Mouse (Mus musculus) kidney, embryonic 16.5 days (tissue): Measurements from ENCODE around the gene Pfdn5. TPM values are rescaled to one million over a fixed set of nuclear protein-coding genes. Genes with fewer than 3 reads are reported as not detected.

Experiments
- ATAC-seq: fragments of 200-750 bp; cut with Nextera tagmentation; 2 replicates; pipeline ENCODE4 v1.8.0; 2017; ENCODE audit warnings: moderate TSS enrichment; ENCODE audit not compliant: low FRiP score, low TSS enrichment
- H3K27ac ChIP-seq: fragments of 300-500 bp; sonication (generic); 2 replicates; pipeline ENCODE4 v1.5.1; 2014; ENCODE audit warnings: low read length
- H3K27me3 ChIP-seq: fragments of 300-500 bp; sonication (generic); 2 replicates; pipeline ENCODE4 v1.6.1; 2014; ENCODE audit warnings: low read length, control low read depth, mixed read lengths; ENCODE audit not compliant: insufficient read depth
- H3K36me3 ChIP-seq: fragments of 300-500 bp; sonication (generic); 2 replicates; pipeline ENCODE4 v1.6.1; 2014; ENCODE audit warnings: low read length, control low read depth, mixed read lengths; ENCODE audit not compliant: insufficient read depth
- H3K4me1 ChIP-seq: fragments of 300-500 bp; sonication (generic); 2 replicates; pipeline ENCODE4 v1.6.1; 2014; ENCODE audit warnings: low read length, control low read depth, mixed read lengths; ENCODE audit not compliant: insufficient read depth
- H3K4me2 ChIP-seq: fragments of 300-500 bp; sonication (generic); replicated peaks from 2 replicates; pipeline ENCODE4 v1.6.1; 2014; ENCODE audit warnings: low read depth, low read length
- H3K4me3 ChIP-seq: fragments of 300-500 bp; sonication (generic); 2 replicates; pipeline ENCODE4 v1.5.1; 2014; ENCODE audit warnings: mild to moderate bottlenecking, low read length
- H3K9ac ChIP-seq: fragments of 300-500 bp; sonication (generic); replicated peaks from 2 replicates; pipeline ENCODE4 v1.6.1; 2014; ENCODE audit warnings: low read length
- H3K9me3 ChIP-seq: fragments of 300-500 bp; sonication (generic); 2 replicates; pipeline ENCODE4 v1.6.1; 2016; ENCODE audit warnings: low read length, control low read depth
- WGBS: fragments of 180-500 bp; shearing (Covaris S2); extraction: QIAGEN DNeasy Blood & Tissue Kit; methylation state at CpG from one replicate; pipeline ENCODE4 v1.1.7; 2014; 5-methylcytosine and 5-hydroxymethylcytosine counted together
- polyA plus RNA-seq: library from polyadenylated mRNA; unstranded; fragments of >200 nt; fragmentation: Nextera tagmentation; extraction: Ambion mirVana; gene quantifications from 2 replicates; pipeline ENCODE4 v1.2.1, GENCODE M21; 2015

The Pfdn5 gene
- polyA plus RNA-seq, 1 experiment from 2014 or later, result 376 TPM

GRCm38 (mm10) chr15:102295633-102296367 lies 30.1 kb upstream of the Pfdn5 start, which contains the start of gene Espl1:
TSS of gene Espl1 (plus strand) at chr15:102296266.
- Histone ChIP-seq H3K36me3 (peaks cover 19% of the 10 kb centered on the region), H3K4me3 (peak within 1 kb of the TSS; percentile 68), H3K9me3 (no peaks in the 10 kb centered on the region), H3K4me1 (peaks cover 8% of the 10 kb centered on the region), H3K9ac (peak within 1 kb of the TSS; percentile 71), H3K27me3 (no peaks in the 10 kb centered on the region), H3K4me2 (peak within 1 kb of the TSS; percentile 73), H3K27ac (peak within 1 kb of the TSS; percentile 48)
- 6% methylated on average over 25 of the region's 25 CpGs for whole genome bisulfite sequencing
- ATAC-seq, result peak; percentile 99

DNA sequence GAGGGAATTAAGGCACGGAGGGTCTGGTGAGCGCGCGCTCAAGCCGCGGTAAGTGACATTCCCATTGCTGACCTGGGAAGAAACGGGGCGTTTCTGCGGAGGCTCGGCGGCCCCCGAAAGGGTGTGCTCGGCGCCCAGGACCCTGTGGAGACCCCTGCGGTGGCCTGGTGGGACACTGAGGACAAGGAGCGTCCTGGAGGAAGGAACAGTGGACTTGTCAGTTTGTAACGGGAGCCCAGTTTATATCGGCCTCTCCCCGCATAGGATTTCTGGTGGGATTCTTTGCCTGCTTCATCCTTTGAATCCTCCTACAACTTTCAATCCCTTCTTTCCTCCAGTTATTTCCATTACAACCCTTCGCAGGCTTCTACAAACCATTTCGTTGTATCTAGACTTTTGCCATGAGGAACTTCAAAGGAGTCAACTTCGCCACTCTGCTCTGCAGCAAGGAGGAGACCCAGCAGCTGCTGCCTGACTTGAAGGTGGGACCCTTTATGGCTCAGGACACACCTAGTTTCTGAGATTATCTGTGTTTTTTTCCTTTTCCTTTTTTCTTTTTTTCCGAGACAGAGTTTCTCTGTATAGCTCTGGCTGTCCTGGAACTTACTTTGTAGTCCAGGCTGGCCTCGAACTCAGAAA lies 29.4 kb upstream of the Pfdn5 start:
- WGBS, result 3% methylated on average over 24 of the region's 24 CpGs
- peaks cover 25% of the 10 kb centered on the region for H3K36me3 ChIP-seq

GRCm38 (mm10) chr15:102302542-102302941 lies 23.4 kb upstream of the Pfdn5 start:
- H3K36me3 ChIP-seq, result peaks cover 67% of the 10 kb centered on the region

More for the DNA sequence above, 29.4 kb upstream of the Pfdn5 start:
- Histone ChIP-seq H3K27ac (no peak overlapping the region), H3K9ac (peak overlapping the region; percentile 71), H3K9me3 (no peaks in the 10 kb centered on the region), H3K4me1 (peaks cover 8% of the 10 kb centered on the region), H3K4me2 (peak overlapping the region; percentile 73), H3K27me3 (no peaks in the 10 kb centered on the region), H3K4me3 (peak overlapping the region; percentile 68)
- ATAC-seq, result peak; percentile 58; the same call in 1 of the 2 replicates

DNA sequence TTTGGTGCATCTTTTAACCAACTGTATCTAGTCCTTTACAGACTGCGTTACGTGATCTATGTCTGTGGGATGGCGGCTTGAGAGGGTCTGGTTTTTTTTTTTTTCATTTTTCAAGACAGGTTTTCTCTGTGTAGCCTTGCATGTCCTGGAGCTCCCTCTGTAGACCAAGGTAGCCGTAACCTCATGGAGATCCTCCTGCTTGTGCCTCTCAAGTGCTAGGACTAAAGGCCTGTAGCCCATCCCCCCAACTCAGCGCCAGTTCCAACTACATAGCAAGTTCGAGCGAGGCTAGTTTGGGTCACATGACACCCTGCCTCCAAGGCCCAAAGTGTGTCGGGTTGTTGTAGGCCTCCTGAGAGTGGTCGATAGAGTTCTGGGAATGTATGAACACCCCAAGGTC lies 17.2 kb upstream of the Pfdn5 start:
- no peak for ATAC-seq
- H3K9me3 ChIP-seq, result no peaks in the 10 kb centered on the region
- no peak overlapping the region for H3K27ac ChIP-seq
- no peak overlapping the region for H3K4me2 ChIP-seq
- peaks cover 4% of the 10 kb centered on the region; the same call in 1 of the 2 replicates for H3K4me1 ChIP-seq
- 80% methylated on average over 9 of the region's 9 CpGs for whole genome bisulfite sequencing
- H3K27me3 ChIP-seq, result no peaks in the 10 kb centered on the region
- no peak overlapping the region for H3K9ac ChIP-seq
- H3K4me3 ChIP-seq, result no peak overlapping the region
- H3K36me3 ChIP-seq, result peaks cover 56% of the 10 kb centered on the region

More at GRCm38 (mm10) chr15:102302542-102302941, 23.4 kb upstream of the Pfdn5 start:
- WGBS, result 69% methylated on average over 6 of the region's 6 CpGs
- no peaks in the 10 kb centered on the region for H3K9me3 ChIP-seq
- H3K4me1 ChIP-seq, result no peaks in the 10 kb centered on the region
- H3K9ac ChIP-seq, result no peak overlapping the region
- H3K4me2 ChIP-seq, result no peak overlapping the region
- ATAC-seq, result no peak
- H3K27me3 ChIP-seq, result no peaks in the 10 kb centered on the region
- H3K4me3 ChIP-seq, result no peak overlapping the region
- H3K27ac ChIP-seq, result no peak overlapping the region

DNA sequence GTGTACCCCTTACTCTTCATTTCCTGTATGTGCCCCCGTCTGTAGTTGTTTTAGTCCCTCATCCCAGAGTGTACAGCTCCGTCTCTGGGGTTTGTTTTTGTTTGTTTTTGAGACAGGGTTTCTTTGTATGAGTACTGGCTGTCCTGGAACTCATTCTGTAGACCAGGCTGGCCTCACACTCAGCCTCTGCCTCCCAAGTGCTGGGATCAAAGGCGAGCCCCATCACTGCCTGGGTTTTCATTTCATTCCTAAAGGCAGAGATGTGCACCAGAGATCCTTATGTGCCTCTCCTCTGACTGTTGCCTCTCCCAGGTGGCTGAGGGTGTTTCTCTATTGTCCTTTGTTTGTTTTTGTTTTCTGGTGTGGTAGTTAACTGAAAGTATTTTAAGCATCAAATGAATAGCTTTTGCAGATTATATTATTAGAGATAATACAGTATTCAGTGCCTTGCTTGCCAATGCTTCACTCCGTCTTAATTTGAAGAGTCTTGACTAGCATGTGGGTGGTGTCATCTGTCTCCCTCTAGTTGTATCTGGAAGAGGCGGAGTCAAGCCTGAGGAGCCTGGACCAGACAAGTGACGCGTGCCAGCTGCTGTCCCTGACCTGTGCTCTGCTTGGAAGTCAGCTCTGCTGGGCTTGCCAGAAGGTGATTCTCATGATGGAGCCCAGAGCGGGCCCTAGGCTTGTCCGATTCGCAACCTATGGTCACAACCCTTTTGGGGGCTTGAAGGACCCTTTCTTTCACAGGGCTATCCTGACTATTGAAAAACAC lies 15.7 kb upstream of the Pfdn5 start:
- Histone ChIP-seq H3K4me1 (peaks cover 4% of the 10 kb centered on the region; the same call in 1 of the 2 replicates), H3K36me3 (peaks cover 53% of the 10 kb centered on the region), H3K4me3 (no peak overlapping the region), H3K27me3 (no peaks in the 10 kb centered on the region), H3K27ac (peak overlapping the region; percentile 62), H3K4me2 (no peak overlapping the region), H3K9me3 (no peaks in the 10 kb centered on the region), H3K9ac (no peak overlapping the region)
- peak; percentile 90 for ATAC-seq
- 43% methylated on average over 10 of the region's 10 CpGs for WGBS

DNA sequence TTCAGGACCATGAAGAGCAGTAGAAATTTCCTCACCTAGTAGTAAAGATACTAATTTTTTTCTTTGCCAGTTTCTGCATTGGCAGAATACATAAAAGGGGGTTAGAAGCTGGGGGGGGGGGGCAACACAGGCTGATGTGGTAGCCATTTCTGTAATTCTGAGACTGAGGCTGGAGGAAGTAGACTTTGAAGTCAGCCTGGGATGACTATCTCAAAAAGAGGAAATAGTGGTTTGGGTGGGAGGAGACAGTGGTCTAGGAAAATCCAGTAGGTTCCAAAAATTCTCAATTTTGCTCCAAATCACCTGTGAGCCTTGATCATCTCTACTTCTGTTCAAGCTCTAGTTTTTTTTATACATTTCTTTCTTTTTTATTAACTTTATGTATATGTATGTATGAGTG lies 14.4 kb upstream of the Pfdn5 start:
- no peak overlapping the region for H3K9ac ChIP-seq
- H3K4me3 ChIP-seq, result no peak overlapping the region
- no peak overlapping the region for H3K27ac ChIP-seq
- no peaks in the 10 kb centered on the region for H3K9me3 ChIP-seq
- no peak overlapping the region for H3K4me2 ChIP-seq
- no peak for ATAC-seq
- H3K4me1 ChIP-seq, result peaks cover 4% of the 10 kb centered on the region; the same call in 1 of the 2 replicates
- H3K27me3 ChIP-seq, result no peaks in the 10 kb centered on the region
- H3K36me3 ChIP-seq, result peaks cover 52% of the 10 kb centered on the region

DNA sequence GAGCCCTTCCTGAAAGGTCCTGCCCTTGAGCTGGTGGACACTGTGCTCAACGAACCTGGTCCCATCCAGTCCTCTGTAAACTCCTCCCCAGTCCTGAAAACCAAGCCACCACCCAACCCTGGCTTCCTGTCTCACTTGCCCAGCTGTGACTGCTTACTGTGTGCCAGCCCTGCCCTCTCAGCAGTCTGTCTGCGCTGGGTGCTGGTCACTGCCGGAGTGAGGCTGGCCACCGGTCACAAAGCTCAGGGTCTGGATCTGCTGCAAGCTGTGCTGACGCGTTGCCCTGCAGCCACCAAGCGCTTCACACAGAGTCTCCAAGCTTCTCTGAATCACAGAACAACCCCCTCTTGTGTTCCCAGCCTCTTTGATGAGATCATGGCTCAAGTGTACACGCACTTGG lies 10.6 kb upstream of the Pfdn5 start:
- H3K36me3 ChIP-seq, result peaks cover 58% of the 10 kb centered on the region
- no peaks in the 10 kb centered on the region for H3K27me3 ChIP-seq
- H3K9me3 ChIP-seq, result no peaks in the 10 kb centered on the region
- no peak for ATAC-seq
- H3K4me1 ChIP-seq, result peaks cover under 1% of the 10 kb centered on the region; the same call in 1 of the 2 replicates
- WGBS, result 87% methylated on average over 8 of the region's 8 CpGs
- no peak overlapping the region for H3K9ac ChIP-seq
- H3K27ac ChIP-seq, result no peak overlapping the region
- no peak overlapping the region for H3K4me3 ChIP-seq
- no peak overlapping the region for H3K4me2 ChIP-seq

DNA sequence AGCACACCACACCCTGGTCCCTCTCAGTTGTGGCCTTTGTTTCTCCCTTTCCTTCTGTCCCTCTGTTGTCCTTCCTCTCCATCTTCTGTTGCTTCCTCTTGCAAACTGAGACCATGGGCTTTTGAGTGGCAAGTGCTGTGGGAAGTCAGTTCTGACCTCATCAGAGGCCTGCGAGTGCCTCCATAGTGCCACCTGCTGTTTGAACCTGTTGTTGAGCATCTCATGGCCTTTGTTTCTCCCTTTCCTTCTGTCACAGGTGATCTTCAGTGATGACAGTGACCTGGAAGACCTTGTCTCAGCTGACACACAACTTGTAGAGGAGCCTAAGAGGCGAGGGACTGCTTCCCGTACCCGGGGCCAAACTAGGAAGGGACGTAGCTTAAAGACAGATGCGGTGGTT lies 9.7 kb upstream of the Pfdn5 start:
- Histone ChIP-seq H3K36me3 (peaks cover 66% of the 10 kb centered on the region), H3K4me3 (no peak overlapping the region), H3K9me3 (no peaks in the 10 kb centered on the region), H3K27ac (no peak overlapping the region), H3K4me1 (no peaks in the 10 kb centered on the region), H3K27me3 (no peaks in the 10 kb centered on the region), H3K4me2 (no peak overlapping the region), H3K9ac (no peak overlapping the region)
- no peak for ATAC-seq
- 91% methylated on average over 6 of the region's 6 CpGs for WGBS

DNA sequence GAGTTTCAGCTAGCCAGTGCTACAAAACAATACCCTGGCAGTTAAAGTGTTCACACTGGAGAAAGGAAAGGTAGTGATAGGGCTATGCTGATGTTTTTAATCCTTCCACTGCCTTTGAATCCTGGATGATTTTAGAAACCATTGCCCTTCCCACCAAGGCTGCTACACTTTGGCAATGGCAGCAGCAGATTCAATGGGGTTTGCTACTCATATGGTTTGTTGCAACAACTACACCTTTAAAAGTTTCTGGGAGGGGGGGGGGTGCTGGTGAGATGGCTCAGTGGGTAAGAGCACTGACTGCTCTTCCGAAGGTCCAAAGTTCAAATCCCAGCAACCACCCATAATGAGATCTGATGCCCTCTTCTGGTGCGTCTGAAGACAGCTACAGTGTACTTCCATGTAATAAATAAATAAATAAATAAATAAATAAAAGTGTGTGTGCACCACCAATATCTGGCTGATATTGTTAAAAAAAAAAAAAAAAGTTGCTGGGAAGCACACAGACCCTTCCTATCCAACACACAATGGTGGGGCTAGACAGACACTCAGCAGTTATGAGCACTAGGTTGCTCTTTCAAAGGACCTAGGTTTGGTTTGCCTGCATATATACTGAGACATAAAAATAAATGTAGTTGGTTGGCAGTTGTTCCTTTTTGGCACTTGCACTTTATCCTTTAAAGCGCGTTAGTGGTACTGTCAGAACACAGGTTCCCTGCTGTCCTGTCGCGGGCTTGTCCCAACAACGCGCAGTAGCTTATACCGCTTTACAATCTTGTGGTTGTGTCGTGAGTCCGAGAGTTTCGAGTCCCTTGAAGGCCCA lies 1.1 kb upstream of the Pfdn5 start:
- 76% methylated on average over 12 of the region's 12 CpGs for WGBS
- Histone ChIP-seq H3K9ac (no peak overlapping the region), H3K4me2 (peak overlapping the region; percentile 75), H3K9me3 (no peaks in the 10 kb centered on the region), H3K4me1 (peaks cover 12% of the 10 kb centered on the region), H3K27me3 (no peaks in the 10 kb centered on the region), H3K27ac (no peak overlapping the region), H3K36me3 (peaks cover 38% of the 10 kb centered on the region), H3K4me3 (peak overlapping the region; percentile 78; the same call in 1 of the 2 replicates)
- ATAC-seq, result no peak
